Mouse (Mus musculus) stomach, postnatal 0 days (tissue): ENCODE data around the gene Ttc19.

Experiments
- CTCF ChIP-seq: IDR thresholded peaks from 2 replicates; pipeline ENCODE4 v1.5.1; 2016; ENCODE audit warnings: antibody characterized with exemption, low read depth, mild to moderate bottlenecking, moderate library complexity
- EP300 ChIP-seq: optimal IDR thresholded peaks from 2 replicates; pipeline ENCODE3; 2016; ENCODE audit warnings: antibody characterized with exemption

- TF ChIP-seq CTCF (no peak), EP300 (no peak)
These were observed 49.9 kb downstream of the Ttc19 start for GRCm38 (mm10) chr11:62331141-62331540.
